Mouse (Mus musculus): ENCODE data around the gene Dhh. TPM values are rescaled to one million over a fixed set of nuclear protein-coding genes. Genes with fewer than 3 reads are reported as not detected.
A peak's percentile ranks its signal among the peaks of the same experiment; 100 is the strongest.

Dhh gene
- polyA plus RNA-seq, 1 experiment from 2014 or later = 0.24 TPM

DNA sequence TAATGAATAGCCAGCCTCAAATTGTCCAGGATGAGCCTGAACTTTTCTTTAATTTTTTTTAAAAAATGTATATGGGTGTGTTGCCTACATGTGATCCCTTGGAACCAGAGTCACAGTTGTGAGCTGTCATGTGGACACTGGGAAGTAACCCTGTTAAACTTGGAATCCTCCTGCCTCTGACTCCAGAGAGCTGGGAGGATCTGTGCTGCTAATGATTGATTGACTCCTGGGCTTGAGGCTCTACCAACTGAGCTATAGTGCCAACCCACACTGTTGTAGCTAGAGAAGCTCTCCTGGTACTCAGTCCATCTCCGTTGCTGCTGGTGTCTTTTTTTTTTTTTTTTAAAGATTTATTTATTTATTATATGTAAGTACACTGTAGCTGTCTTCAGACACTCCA lies 14.2 kb downstream of the Dhh start:
- DNase-seq (ENCODE audit: extremely low spot score, low spot score) = no peak
- no peaks in the 10 kb centered on the region for H3K9me3 ChIP-seq
- WGBS = 74% methylated on average over 1 of the region's 1 CpGs

DNA sequence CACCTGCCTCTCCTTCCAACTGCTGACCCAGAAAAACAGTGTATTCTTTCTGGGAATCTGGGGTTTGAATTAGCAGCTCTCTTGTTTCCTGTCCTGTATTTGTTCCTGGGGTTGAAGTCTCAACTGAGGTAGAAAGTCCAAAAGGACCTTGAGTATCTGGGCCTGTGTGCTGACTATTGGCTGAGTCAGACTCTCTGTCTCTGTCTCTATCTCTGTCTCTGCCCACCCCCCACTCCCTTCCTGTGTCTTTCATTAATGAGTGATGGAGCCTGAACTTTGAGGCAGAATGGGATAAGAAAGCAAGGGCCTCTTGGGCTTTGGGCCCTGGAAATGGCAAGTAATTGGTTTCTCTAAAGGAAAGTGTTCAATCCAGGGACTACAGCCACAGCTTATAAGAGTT lies 14.7 kb downstream of the Dhh start:
- peaks cover 8% of the 10 kb centered on the region for H3K27me3 ChIP-seq (ENCODE audit: poor library complexity, severe bottlenecking)
- H3K4me3 ChIP-seq = no peak overlapping the region
- peaks cover 10% of the 10 kb centered on the region for H3K36me3 ChIP-seq (replicated peaks)
- H3K27ac ChIP-seq = no peak overlapping the region
- no peak for DNase-seq (ENCODE audit: extremely low spot score, low spot score)
- H3K9me3 ChIP-seq = no peaks in the 10 kb centered on the region
- peaks cover 31% of the 10 kb centered on the region for H3K4me1 ChIP-seq

More for the DNA sequence above, 14.2 kb downstream of the Dhh start:
- peaks cover 12% of the 10 kb centered on the region for H3K27me3 ChIP-seq (ENCODE audit: poor library complexity, severe bottlenecking)
- peaks cover 6% of the 10 kb centered on the region for H3K36me3 ChIP-seq (replicated peaks)
- peaks cover 29% of the 10 kb centered on the region for H3K4me1 ChIP-seq
- H3K4me3 ChIP-seq = no peak overlapping the region
- H3K27ac ChIP-seq = no peak overlapping the region

DNA sequence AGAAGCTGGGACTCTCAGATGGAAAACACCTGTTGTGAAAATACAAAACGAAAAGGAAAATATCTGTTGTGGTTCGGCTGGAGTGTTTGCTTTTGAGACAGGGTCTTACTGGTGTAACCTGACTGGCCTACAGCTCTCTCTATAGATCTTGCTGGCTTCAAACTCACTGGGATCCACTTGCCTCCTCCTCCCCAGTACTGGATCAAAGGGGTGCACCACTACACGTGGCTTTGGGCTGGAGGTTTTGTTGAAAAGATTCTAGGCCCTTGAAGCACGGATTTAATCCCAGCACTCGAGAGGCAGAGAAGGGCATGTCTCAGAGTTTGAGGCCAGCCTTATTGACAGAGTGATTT lies 16.7 kb downstream of the Dhh start:
- peak overlapping the region; percentile 89 for H3K27ac ChIP-seq
- H3K4me1 ChIP-seq = peaks cover 31% of the 10 kb centered on the region
- no peaks in the 10 kb centered on the region for H3K9me3 ChIP-seq
- H3K4me3 ChIP-seq = peak overlapping the region; percentile 71
- H3K36me3 ChIP-seq (replicated peaks) = peaks cover 17% of the 10 kb centered on the region
- H3K27me3 ChIP-seq (ENCODE audit: poor library complexity, severe bottlenecking) = no peaks in the 10 kb centered on the region
- 2% methylated on average over 5 of the region's 5 CpGs for WGBS
- no peak for DNase-seq (ENCODE audit: extremely low spot score, low spot score)

DNA sequence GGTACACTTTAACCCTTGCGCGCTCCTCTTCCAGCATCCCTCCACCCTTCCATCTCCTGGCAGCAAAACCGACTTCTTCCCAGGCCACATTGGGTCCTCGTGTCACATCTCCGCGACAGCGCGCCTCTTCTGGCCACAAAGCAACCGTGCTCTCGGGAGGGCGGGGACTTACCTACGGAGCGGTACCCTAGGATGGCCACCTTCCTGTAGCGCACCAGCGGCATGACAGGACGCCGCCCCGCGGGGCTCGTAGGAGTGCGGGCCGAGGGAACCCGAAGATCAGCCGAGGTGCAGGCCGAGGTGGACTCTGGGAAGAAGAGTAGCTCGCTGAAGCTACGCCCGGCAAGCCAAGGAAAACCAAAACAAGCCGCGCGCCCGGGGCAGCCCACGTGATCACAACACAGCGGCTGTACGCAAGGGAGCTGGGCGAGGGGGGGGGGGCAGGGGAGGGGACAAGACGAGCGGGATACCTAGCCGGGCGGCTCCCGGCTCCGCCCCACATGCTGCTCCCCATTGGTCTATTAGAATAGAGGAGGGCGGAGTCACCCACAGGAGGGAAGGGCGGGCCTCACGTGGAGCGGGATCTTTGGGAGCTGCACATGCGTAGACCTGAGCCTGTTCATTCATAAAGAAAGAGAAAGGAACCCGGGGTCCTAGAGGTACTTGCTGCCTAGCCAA lies 17.2 kb downstream of the Dhh start:
- H3K36me3 ChIP-seq (replicated peaks) = peaks cover 17% of the 10 kb centered on the region
- under 1% methylated on average over 48 of the region's 48 CpGs for WGBS
- H3K4me3 ChIP-seq = peak overlapping the region; percentile 71

DNA sequence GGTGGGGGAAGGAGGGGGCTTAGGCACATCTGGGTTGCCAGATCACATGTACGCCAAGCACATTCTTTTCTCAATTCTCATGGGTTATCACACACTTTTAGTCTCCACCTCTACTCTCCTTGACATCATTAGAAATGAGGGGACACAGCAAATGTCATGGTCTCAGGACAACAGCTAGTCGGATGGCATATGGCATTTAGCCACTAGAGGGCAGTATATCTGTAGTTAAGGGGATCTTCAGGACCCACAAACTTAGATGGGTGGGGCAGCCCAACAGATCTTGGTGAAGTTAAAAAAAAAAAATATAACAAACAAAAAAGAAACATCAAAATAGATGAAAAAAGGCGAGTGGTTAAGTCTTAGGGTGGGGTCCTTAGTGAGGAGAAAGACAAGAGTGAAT lies 21.0 kb downstream of the Dhh start:
- peak; percentile 62 for DNase-seq (ENCODE audit: extremely low spot score, low spot score)
- Histone ChIP-seq H3K36me3 (replicated peaks) (peaks cover 17% of the 10 kb centered on the region), H3K9me3 (no peaks in the 10 kb centered on the region), H3K27ac (no peak overlapping the region), H3K27me3 (ENCODE audit: poor library complexity, severe bottlenecking) (no peaks in the 10 kb centered on the region), H3K4me3 (no peak overlapping the region; the same call in 1 of the 2 replicates), H3K4me1 (peaks cover 41% of the 10 kb centered on the region)
- WGBS = 23% methylated on average over 3 of the region's 3 CpGs

More for the DNA sequence above, 17.2 kb downstream of the Dhh start:
- no peaks in the 10 kb centered on the region for H3K27me3 ChIP-seq (ENCODE audit: poor library complexity, severe bottlenecking)
- DNase-seq (ENCODE audit: extremely low spot score, low spot score) = peak; percentile 97
- H3K27ac ChIP-seq = peak overlapping the region; percentile 89
- no peaks in the 10 kb centered on the region for H3K9me3 ChIP-seq
- H3K4me1 ChIP-seq = peaks cover 31% of the 10 kb centered on the region

DNA sequence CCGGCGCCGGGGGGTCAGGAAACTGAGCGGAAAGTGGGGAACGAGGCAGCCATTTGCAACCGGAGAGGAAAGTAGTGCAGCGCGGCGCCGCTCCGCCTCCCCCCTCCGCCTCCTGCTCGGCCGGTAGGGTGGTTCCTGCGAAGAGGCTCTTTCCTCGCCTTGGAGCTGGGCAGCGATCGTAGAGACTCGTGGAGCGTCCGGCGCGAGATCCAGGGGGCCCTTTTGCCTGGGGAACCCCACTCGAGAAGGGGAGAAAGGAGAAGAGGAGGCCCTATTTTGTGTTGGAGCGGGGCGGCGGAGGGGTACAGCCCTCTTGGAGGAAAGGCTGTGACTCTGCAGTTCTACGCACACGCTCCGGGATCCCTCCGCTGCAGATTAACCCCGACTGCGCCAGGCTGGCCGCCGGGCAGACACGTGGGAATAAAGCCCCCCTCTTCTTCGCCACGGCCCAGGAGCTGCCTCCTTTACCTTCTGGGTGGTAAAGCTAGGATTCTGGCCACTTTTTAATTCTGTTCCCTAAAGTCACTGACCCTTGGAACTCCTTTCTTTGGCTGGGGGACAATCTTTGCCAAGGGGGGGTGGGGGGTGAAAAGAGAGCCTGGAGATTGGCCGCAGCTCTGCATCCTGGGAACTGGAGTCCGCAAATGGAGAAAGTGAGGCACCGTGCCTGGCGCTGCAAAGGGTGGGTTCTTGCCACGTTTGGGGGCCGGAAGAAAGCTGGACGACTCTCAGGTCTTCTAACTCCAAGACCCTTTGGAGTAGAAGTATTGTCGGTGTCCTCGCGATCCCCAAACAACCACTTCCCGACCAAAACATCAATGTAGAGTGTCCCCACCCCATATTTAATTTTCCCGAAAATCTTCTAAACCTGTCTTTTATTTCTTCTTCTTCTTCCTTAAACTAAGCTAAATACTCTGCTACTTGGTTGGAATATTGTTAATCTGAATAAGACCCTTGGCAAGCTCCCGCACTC lies 26.1 kb downstream of the Dhh start:
- H3K36me3 ChIP-seq (replicated peaks) = peaks cover 10% of the 10 kb centered on the region
- H3K27me3 ChIP-seq (ENCODE audit: poor library complexity, severe bottlenecking) = no peaks in the 10 kb centered on the region
- peaks cover 46% of the 10 kb centered on the region for H3K4me1 ChIP-seq
- 1% methylated on average over 51 of the region's 51 CpGs for WGBS
- no peaks in the 10 kb centered on the region for H3K9me3 ChIP-seq
- peak overlapping the region; percentile 100 for H3K4me3 ChIP-seq
- peak; percentile 93 for DNase-seq (ENCODE audit: extremely low spot score, low spot score)
- peak overlapping the region; percentile 100 for H3K27ac ChIP-seq

DNA sequence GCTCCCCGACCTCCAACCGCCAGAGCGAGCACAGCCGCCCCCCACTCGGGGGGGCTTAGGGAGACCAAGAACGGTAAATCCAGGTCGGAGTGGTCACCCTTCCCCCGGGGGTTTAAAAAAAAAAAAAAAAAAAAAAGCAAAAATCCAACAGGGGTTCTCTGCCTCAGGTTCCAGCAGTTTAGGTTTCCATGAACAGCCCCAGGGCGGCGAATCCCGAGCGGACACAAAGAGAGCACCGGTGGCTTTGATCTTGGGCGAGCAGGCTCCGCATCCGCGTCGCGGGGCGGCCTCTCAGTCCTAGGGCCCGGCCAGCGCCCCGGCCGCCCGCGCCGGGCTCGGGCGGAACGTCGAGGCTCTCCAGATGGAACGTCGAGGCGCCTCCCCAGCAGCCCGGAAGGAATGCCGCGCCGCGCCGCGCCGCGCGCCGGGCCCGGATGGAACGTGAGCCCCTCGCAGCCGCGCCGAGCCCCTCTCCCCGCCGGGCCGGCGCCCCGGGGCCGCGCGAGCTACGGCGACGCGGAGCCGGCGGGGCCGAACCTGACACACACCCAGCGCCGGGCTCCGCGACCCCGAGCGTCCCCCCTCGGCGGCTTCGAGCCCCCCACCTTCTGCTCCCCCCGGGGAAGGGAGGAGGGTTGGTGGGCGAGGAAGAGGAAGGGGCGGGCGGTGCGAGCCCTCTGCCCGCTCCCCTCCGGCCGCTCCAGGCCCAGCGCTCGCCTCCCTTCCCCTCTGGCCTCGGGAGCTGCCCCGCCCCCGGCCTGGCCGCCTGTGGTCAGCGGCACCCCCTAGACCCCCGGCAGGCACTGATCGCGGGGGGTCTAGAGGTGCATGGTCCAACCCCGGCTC lies 27.0 kb downstream of the Dhh start, which contains the start of gene Kmt2d:
TSS of gene Kmt2d (minus strand) at position 135 of the 846 bp plus-strand sequence.
- no peaks in the 10 kb centered on the region for H3K9me3 ChIP-seq
- DNase-seq (ENCODE audit: extremely low spot score, low spot score) = peak; percentile 35
- H3K27ac ChIP-seq = peak within 1 kb of the TSS; percentile 100
- WGBS = under 1% methylated on average over 89 of the region's 94 CpGs
- H3K4me1 ChIP-seq = peaks cover 49% of the 10 kb centered on the region
- H3K27me3 ChIP-seq (ENCODE audit: poor library complexity, severe bottlenecking) = no peaks in the 10 kb centered on the region
- peaks cover 19% of the 10 kb centered on the region for H3K36me3 ChIP-seq (replicated peaks)
- peak within 1 kb of the TSS; percentile 100 for H3K4me3 ChIP-seq

DNA sequence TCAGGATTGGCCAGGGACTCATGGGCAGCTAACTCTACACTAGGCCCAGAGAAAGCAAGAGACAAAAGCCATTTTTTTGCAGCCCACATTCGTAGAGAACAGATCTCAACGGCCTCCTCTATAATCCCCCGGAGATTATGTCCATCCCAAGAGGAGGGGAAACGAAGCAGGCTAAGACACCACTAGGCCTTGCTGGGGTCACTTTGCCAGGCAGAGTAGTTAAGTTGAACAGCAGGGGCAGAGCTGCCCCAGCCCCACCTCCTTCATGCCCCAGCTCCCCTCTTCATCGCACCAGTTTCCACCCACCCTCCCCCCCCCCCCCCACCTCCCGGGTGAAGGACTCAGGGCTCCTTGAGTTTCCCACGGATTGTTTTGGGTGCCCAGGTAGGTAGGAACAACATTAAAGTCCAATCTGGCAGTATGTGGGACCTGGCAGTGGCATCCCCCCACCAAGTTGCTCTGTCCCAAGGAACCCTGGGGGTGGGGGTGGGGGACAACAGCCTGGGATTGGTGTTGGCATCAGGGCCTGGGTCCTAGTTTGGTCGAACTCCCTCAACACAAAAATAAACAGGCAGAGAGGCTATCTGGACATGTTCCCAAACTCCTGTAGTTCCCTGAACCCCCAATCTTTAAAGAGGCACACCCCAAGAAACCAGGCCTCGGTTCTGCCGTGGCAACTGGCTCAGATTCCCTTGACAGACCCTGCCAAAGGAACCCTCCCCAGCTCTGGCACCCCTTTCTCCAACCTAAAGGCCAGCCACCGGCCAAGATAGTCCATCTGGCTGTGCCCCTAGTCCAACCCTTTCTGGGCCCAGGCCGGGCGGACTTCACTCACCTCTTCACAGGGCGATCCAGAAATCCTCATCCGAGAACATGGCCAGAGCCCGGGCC lies 27.9 kb downstream of the Dhh start:
- Histone ChIP-seq H3K4me3 (peak overlapping the region; percentile 100), H3K4me1 (peaks cover 49% of the 10 kb centered on the region), H3K27me3 (ENCODE audit: poor library complexity, severe bottlenecking) (no peaks in the 10 kb centered on the region), H3K9me3 (no peaks in the 10 kb centered on the region), H3K27ac (peak overlapping the region; percentile 100), H3K36me3 (replicated peaks) (peaks cover 28% of the 10 kb centered on the region)
- under 1% methylated on average over 16 of the region's 16 CpGs for WGBS
- peak; percentile 35 for DNase-seq (ENCODE audit: extremely low spot score, low spot score)

DNA sequence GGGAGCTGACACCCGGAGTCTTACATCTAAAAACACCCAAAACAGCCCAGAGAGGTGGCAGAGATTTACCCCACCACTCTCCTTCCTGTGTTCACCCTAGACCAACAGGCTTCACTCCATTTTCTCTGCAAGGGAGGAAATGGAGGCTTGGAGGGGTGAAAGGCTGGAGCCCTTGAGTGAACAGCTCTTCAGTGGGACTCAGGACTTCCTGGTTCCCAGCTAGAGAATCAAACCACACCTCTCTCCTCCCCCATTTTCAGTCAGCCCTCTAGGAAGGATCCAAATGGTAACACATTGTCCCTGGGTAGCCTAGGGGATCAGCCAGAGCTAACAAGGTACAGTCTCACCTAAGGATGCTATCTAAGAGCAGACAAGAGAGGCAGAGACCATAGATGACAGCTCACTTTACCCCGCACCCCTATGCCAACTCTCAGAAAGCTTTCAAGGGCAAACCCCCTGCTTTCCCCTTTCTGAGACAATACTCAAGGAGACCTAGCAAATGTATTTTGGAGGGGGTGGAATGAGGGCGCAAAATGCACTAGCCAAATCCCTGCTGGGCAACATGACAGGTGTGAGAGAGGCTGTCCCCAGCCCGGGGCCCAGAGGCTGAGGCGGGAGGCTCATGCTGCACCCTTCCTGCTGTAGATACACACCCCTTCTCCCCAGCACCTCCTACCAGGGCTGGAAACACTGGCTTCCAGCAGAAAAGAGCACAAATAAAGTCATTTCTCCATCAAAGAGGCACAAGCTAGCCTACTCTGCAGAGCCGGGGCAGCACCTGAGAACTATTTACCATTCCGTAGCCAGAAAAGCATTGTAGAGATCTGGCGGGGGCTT lies 28.8 kb downstream of the Dhh start:
- H3K9me3 ChIP-seq = no peaks in the 10 kb centered on the region
- WGBS = 18% methylated on average over 8 of the region's 8 CpGs
- no peak for DNase-seq (ENCODE audit: extremely low spot score, low spot score)
- H3K4me1 ChIP-seq = peaks cover 49% of the 10 kb centered on the region
- no peaks in the 10 kb centered on the region for H3K27me3 ChIP-seq (ENCODE audit: poor library complexity, severe bottlenecking)
- peak overlapping the region; percentile 100 for H3K27ac ChIP-seq
- peak overlapping the region; percentile 100 for H3K4me3 ChIP-seq
- peaks cover 36% of the 10 kb centered on the region for H3K36me3 ChIP-seq (replicated peaks)

DNA sequence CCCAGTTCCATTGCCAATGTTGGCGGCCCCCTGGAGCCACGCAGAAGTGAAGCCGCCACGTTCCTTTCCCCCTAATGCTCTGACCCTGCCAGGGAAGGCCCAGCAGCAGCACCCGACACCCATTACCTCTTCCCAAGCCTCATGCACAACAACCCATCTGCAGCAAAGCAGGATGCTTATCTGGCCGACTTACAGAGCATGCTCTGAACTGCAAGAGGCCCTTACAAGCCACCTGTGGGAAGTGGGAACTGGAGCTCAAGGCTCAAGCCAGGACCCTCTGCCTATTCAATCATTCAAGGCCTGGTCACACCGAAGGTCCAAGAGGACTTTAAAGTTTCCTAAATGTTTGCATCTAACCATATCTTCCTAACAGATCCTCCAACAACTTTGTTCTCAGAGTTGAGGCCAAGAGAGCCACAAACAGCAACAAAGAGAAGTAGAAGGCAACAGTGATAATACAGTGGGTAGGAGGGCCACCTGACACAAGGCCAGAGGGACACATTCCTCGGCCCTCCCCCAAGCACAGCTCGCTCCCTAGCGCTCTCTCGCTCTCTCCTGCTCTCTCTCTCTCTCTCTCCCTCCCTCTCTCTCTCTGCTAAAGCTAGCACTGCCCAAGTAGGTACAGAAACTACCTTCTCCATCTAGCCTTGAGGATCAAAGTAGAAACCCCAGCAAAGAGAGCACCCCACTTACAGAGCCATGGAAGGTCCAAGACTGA lies 29.8 kb downstream of the Dhh start:
- peaks cover 49% of the 10 kb centered on the region for H3K4me1 ChIP-seq
- DNase-seq (ENCODE audit: extremely low spot score, low spot score) = no peak
- peak overlapping the region; percentile 100 for H3K4me3 ChIP-seq
- no peaks in the 10 kb centered on the region for H3K9me3 ChIP-seq
- 46% methylated on average over 11 of the region's 11 CpGs for WGBS
- peak overlapping the region; percentile 36 for H3K27ac ChIP-seq
- peaks cover 47% of the 10 kb centered on the region for H3K36me3 ChIP-seq (replicated peaks)
- H3K27me3 ChIP-seq (ENCODE audit: poor library complexity, severe bottlenecking) = no peaks in the 10 kb centered on the region

Measured in forebrain, embryonic 10.5 days (tissue).